Mouse (Mus musculus): ENCODE results near the gene Man1a. TPM values are rescaled to one million over a fixed set of nuclear protein-coding genes. Genes with fewer than 3 reads are reported as not detected.
A peak's percentile ranks its signal among the peaks of the same experiment; 100 is the strongest.

Gene Man1a
- polyA plus RNA-seq, 1 experiment from 2014 or later, result 13.2 TPM

DNA sequence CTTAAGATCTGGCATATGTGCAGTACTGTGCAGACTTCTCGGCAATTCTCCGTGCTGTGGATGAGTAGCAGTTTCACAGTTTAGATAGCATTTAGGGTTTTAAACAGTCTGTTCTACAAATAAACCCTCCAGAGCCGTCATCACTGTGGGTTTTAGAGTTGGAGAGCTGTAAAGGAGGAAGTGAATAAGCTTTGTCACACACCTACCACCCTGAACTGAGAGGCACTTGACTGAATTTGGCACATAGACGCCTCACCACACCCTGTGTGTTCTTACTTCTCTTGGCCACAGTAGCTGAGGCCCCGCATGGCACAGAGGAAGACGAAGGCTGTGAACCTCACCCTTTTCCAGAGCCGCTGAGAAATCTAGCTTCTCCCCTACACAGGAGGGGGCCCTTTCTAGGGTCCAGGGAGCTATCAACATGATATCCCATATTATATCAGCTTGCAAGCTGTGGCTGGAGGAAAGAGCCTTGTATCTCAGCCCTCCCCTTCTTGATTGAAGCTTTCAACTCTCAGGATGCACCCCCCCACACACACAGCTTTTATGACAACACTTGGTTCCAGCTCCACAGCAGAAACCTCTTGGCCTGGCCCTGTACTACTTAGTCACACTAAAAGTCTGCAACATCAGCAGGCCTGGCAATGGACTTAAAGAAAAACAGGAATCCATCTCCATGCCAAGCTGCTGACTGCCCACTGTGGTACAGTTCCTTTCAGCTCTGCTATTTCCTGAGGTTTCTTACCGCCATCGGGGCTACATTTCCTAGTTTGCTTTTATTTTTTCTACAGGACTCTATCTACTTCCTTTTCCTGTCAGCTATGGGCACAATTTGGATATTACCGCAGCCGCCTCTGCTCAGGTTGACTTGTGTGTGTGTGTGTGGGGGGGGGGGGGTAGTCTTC lies 35.9 kb downstream of the Man1a start:
- no peak for TF ChIP-seq CTCF (IDR thresholded peaks at IDR 0.05; ENCODE audit: low read depth)
- peak; percentile 14; the same call in 1 of the 2 replicates for TF ChIP-seq EP300 (IDR thresholded peaks at IDR 0.05; ENCODE audit: low read depth)
- H3K9ac ChIP-seq (replicated peaks), result peak overlapping the region; percentile 24; the same call in 1 of the 2 replicates

DNA sequence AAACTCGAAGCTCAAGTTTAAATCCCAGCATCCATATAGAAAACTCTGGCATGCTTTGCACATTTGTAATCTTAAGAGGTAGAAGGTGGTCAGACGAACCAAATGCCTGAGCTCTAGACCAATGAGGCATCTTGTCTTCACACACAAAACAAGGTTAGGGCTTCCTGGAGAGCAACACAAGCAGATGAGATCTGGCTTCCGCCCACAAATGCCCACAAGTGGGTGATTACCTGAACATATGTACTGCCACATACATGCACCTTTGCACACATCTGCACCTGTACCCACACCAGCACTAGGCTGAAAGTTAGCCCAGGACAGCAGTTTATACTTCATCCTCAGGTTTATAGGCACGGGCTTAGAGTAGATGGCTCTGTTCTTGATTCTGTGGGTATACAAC lies 36.7 kb downstream of the Man1a start:
- 72% methylated on average over 4 of the region's 4 CpGs for WGBS (ENCODE audit: insufficient replicate concordance)
- Histone ChIP-seq H3K27me3 (ENCODE audit: insufficient read depth, low read length) (no peaks in the 10 kb centered on the region), H3K4me2 (ENCODE audit: low read depth, low read length) (peak overlapping the region; percentile 53; the same call in 1 of the 2 replicates)

More for the DNA sequence above, 35.9 kb downstream of the Man1a start:
- peak overlapping the region; percentile 53 for H3K4me2 ChIP-seq (ENCODE audit: low read depth, low read length)
- no peak overlapping the region for H3K4me3 ChIP-seq (ENCODE audit: low read depth, low read length)
- H3K27ac ChIP-seq (ENCODE audit: low read depth), result peak overlapping the region; percentile 91
- no peaks in the 10 kb centered on the region for H3K27me3 ChIP-seq (ENCODE audit: insufficient read depth, low read length)
- peak; percentile 55 for ATAC-seq
- peaks cover 45% of the 10 kb centered on the region for H3K4me1 ChIP-seq (ENCODE audit: insufficient read depth)
- no peaks in the 10 kb centered on the region for H3K9me3 ChIP-seq (ENCODE audit: low read length)
- 28% methylated on average over 11 of the region's 11 CpGs for WGBS (ENCODE audit: insufficient replicate concordance)
- DNase-seq, result peak; percentile 46
- peaks cover 6% of the 10 kb centered on the region for H3K36me3 ChIP-seq (replicated peaks; ENCODE audit: insufficient read depth, low read length)

DNA sequence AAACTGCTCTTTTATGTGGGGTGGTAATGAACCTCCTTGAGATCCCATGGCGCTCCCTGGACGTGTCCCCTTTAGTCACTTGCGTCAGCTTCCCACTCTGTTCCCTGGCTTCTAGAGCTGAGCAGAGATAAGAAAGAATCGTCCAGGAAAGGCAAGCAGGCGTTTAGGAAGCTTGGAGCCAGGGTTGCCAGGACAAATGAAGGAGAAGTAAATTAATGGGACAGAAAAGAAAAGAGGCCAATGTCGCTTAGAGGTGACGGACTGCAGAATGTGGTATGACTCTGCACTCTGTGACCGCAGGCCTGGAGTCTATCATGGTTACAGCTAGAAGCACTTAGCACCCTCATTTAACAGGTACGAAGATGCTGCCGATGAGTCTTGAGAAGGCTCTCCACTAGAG lies 37.7 kb downstream of the Man1a start:
- peak overlapping the region; percentile 59 for H3K4me2 ChIP-seq (ENCODE audit: low read depth, low read length)
- TF ChIP-seq EP300 (IDR thresholded peaks at IDR 0.05; ENCODE audit: low read depth) (no peak), CTCF (IDR thresholded peaks at IDR 0.05; ENCODE audit: low read depth) (no peak)
- H3K4me1 ChIP-seq (ENCODE audit: insufficient read depth), result peaks cover 48% of the 10 kb centered on the region

More for the DNA sequence above, 36.7 kb downstream of the Man1a start:
- Histone ChIP-seq H3K4me3 (ENCODE audit: low read depth, low read length) (no peak overlapping the region), H3K4me1 (ENCODE audit: insufficient read depth) (peaks cover 48% of the 10 kb centered on the region), H3K9ac (replicated peaks) (no peak overlapping the region), H3K9me3 (ENCODE audit: low read length) (no peaks in the 10 kb centered on the region), H3K27ac (ENCODE audit: low read depth) (peak overlapping the region; percentile 91), H3K36me3 (replicated peaks; ENCODE audit: insufficient read depth, low read length) (peaks cover 6% of the 10 kb centered on the region)
- ATAC-seq (no peak), DNase-seq (no peak)
- no peak for TF ChIP-seq EP300 (IDR thresholded peaks at IDR 0.05; ENCODE audit: low read depth)
- no peak for TF ChIP-seq CTCF (IDR thresholded peaks at IDR 0.05; ENCODE audit: low read depth)

DNA sequence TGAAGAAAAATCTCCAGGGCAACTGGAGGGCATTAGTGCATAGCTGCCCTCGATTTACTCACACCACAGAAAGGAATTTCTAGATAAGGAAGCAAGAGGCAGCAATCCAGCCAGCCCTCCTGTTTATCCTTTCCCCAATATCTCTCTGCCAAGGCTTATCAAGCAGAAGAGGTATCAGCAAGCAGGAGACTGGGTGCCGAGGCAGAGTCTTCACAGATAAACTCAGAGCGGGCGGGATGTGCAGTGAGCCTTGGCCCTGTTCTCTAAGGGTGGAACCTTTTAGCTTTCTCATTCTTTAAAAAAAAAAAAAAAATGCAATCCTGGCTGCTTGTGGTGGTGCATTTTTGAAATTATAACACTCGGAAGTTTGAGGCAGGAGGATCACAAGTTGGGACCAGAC lies 38.2 kb downstream of the Man1a start:
- 41% methylated on average over 5 of the region's 5 CpGs for WGBS (ENCODE audit: insufficient replicate concordance)
- H3K4me1 ChIP-seq (ENCODE audit: insufficient read depth), result peaks cover 48% of the 10 kb centered on the region

More for the DNA sequence above, 37.7 kb downstream of the Man1a start:
- ATAC-seq, result no peak; the same call in 1 of the 2 replicates
- H3K9ac ChIP-seq (replicated peaks), result peak overlapping the region; percentile 18
- peak; percentile 27 for DNase-seq
- no peak overlapping the region for H3K4me3 ChIP-seq (ENCODE audit: low read depth, low read length)
- H3K9me3 ChIP-seq (ENCODE audit: low read length), result no peaks in the 10 kb centered on the region
- no peaks in the 10 kb centered on the region for H3K27me3 ChIP-seq (ENCODE audit: insufficient read depth, low read length)
- 52% methylated on average over 10 of the region's 10 CpGs for WGBS (ENCODE audit: insufficient replicate concordance)
- H3K27ac ChIP-seq (ENCODE audit: low read depth), result peak overlapping the region; percentile 91
- H3K36me3 ChIP-seq (replicated peaks; ENCODE audit: insufficient read depth, low read length), result peaks cover 6% of the 10 kb centered on the region

DNA sequence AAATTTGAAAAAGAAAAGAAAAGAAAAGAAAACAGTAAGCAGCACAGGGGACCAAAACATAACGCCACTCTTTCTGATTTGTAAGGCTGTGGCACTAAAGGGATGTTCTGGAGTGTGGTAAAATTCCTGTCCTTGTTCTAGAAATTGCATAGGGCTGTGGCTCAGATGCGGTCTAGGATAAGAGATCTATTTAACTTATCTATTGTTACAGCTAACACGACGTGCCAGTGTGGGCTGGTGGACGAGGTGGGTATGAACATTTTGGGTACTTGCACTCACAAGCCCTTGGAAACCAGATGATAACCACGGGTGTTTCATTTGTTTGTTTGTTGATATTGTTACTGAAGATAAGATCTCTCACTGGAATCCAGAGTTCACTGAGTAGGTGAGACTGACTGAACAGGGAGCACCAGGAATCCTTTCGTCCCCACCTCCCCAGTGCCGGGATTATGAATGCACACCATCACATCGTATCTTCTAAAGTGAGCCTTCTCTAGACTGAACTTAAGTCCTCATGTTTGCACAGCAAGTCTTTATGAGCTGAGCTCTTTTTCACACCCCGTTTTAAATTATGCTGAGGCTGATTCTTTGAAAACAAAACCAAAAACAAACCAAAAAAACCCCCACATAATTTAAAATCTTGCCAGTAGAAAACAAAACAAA lies 38.9 kb downstream of the Man1a start:
- Histone ChIP-seq H3K27me3 (ENCODE audit: insufficient read depth, low read length) (no peaks in the 10 kb centered on the region), H3K27ac (ENCODE audit: low read depth) (peak overlapping the region; percentile 91), H3K9ac (replicated peaks) (peak overlapping the region; percentile 21; the same call in 1 of the 2 replicates), H3K4me2 (ENCODE audit: low read depth, low read length) (peak overlapping the region; percentile 59), H3K36me3 (replicated peaks; ENCODE audit: insufficient read depth, low read length) (peaks cover 6% of the 10 kb centered on the region), H3K9me3 (ENCODE audit: low read length) (no peaks in the 10 kb centered on the region), H3K4me1 (ENCODE audit: insufficient read depth) (peaks cover 51% of the 10 kb centered on the region), H3K4me3 (ENCODE audit: low read depth, low read length) (no peak overlapping the region)
- TF ChIP-seq CTCF (IDR thresholded peaks at IDR 0.05; ENCODE audit: low read depth) (no peak), EP300 (IDR thresholded peaks at IDR 0.05; ENCODE audit: low read depth) (no peak)
- no peak for ATAC-seq
- DNase-seq, result no peak
- WGBS (ENCODE audit: insufficient replicate concordance), result 50% methylated on average over 10 of the region's 10 CpGs

More for the DNA sequence above, 38.2 kb downstream of the Man1a start:
- Histone ChIP-seq H3K4me3 (ENCODE audit: low read depth, low read length) (no peak overlapping the region), H3K27me3 (ENCODE audit: insufficient read depth, low read length) (no peaks in the 10 kb centered on the region), H3K27ac (ENCODE audit: low read depth) (peak overlapping the region; percentile 91), H3K36me3 (replicated peaks; ENCODE audit: insufficient read depth, low read length) (peaks cover 6% of the 10 kb centered on the region), H3K9ac (replicated peaks) (peak overlapping the region; percentile 18; the same call in 1 of the 2 replicates), H3K4me2 (ENCODE audit: low read depth, low read length) (peak overlapping the region; percentile 59), H3K9me3 (ENCODE audit: low read length) (no peaks in the 10 kb centered on the region)
- peak; percentile 58 for ATAC-seq
- peak; percentile 54 for DNase-seq
- peak; percentile 97 for TF ChIP-seq EP300 (IDR thresholded peaks at IDR 0.05; ENCODE audit: low read depth)
- TF ChIP-seq CTCF (IDR thresholded peaks at IDR 0.05; ENCODE audit: low read depth), result no peak

DNA sequence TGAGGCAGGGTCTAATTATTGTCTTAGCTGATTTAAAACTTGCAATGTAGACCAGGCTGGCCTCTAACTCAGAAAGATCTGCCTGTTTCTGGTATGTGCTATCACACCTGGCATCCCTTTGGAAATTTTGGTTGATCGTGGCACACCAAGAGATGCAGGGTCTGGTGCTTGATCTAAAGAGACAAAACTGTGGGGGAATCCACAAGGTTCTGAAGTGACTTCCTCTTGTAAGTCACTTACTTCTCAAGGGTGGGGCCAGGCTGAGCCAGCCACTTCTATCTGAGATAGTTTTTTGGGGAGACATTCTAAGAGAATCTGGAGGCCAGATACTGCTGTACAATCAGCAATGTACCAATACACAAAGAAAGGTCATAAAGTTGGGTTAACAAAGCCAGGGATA lies 40.8 kb downstream of the Man1a start:
- peaks cover 41% of the 10 kb centered on the region for H3K4me1 ChIP-seq (ENCODE audit: insufficient read depth)
- 69% methylated on average over 1 of the region's 1 CpGs for WGBS (ENCODE audit: insufficient replicate concordance)

More for the DNA sequence above, 40.8 kb downstream of the Man1a start:
- no peaks in the 10 kb centered on the region for H3K9me3 ChIP-seq (ENCODE audit: low read length)
- no peak overlapping the region for H3K9ac ChIP-seq (replicated peaks)
- H3K4me3 ChIP-seq (ENCODE audit: low read depth, low read length), result no peak overlapping the region
- H3K36me3 ChIP-seq (replicated peaks; ENCODE audit: insufficient read depth, low read length), result peaks cover 8% of the 10 kb centered on the region
- no peaks in the 10 kb centered on the region for H3K27me3 ChIP-seq (ENCODE audit: insufficient read depth, low read length)
- no peak for DNase-seq
- TF ChIP-seq EP300 (IDR thresholded peaks at IDR 0.05; ENCODE audit: low read depth) (no peak), CTCF (IDR thresholded peaks at IDR 0.05; ENCODE audit: low read depth) (no peak)
- H3K27ac ChIP-seq (ENCODE audit: low read depth), result no peak overlapping the region
- H3K4me2 ChIP-seq (ENCODE audit: low read depth, low read length), result no peak overlapping the region
- no peak for ATAC-seq
